Mouse (Mus musculus) hindbrain, embryonic 10.5 days (tissue): ENCODE measurements around the gene Pitpnc1. TPM values are rescaled to one million over a fixed set of nuclear protein-coding genes. Genes with fewer than 3 reads are reported as not detected.

Experiments used
- DNase-seq: peaks from one replicate; pipeline ENCODE4 v3.0.0-alpha.2; 2017; ENCODE audit warnings: low spot score
- H3K27ac ChIP-seq: fragments of 300-500 bp; sonication (generic); 2 replicates; pipeline ENCODE4 v1.5.1; 2016; ENCODE audit warnings: mild to moderate bottlenecking, moderate library complexity
- H3K27me3 ChIP-seq: fragments of 300-500 bp; sonication (generic); 2 replicates; pipeline ENCODE4 v1.6.1; 2016; ENCODE audit warnings: mild to moderate bottlenecking; ENCODE audit not compliant: poor library complexity, insufficient read depth, severe bottlenecking
- H3K36me3 ChIP-seq: fragments of 300-500 bp; sonication (generic); 2 replicates; pipeline ENCODE4 v1.6.1; 2016; ENCODE audit warnings: mild to moderate bottlenecking, moderate library complexity
- H3K4me1 ChIP-seq: fragments of 300-500 bp; sonication (generic); replicated peaks from 2 replicates; pipeline ENCODE4 v1.6.1; 2016; ENCODE audit warnings: mild to moderate bottlenecking
- H3K4me3 ChIP-seq: fragments of 300-500 bp; sonication (generic); 2 replicates; pipeline ENCODE4 v1.5.1; 2016; ENCODE audit warnings: mild to moderate bottlenecking, moderate library complexity
- H3K9me3 ChIP-seq: fragments of 300-500 bp; sonication (generic); 2 replicates; pipeline ENCODE4 v1.6.1; 2016; ENCODE audit warnings: mild to moderate bottlenecking, moderate library complexity
- WGBS: fragments of 180-500 bp; shearing (Covaris S2); methylation state at CpG from one replicate; pipeline ENCODE4 v1.1.7; 2016; 5-methylcytosine and 5-hydroxymethylcytosine counted together
- polyA plus RNA-seq: library from polyadenylated mRNA; unstranded; fragments of >200 nt; fragmentation: Nextera tagmentation; extraction: Ambion mirVana; gene quantifications from 2 replicates; pipeline ENCODE4 v1.2.1, GENCODE M21; 2016

Gene Pitpnc1
- polyA plus RNA-seq, 1 experiment from 2014 or later: 21.9 TPM

DNA sequence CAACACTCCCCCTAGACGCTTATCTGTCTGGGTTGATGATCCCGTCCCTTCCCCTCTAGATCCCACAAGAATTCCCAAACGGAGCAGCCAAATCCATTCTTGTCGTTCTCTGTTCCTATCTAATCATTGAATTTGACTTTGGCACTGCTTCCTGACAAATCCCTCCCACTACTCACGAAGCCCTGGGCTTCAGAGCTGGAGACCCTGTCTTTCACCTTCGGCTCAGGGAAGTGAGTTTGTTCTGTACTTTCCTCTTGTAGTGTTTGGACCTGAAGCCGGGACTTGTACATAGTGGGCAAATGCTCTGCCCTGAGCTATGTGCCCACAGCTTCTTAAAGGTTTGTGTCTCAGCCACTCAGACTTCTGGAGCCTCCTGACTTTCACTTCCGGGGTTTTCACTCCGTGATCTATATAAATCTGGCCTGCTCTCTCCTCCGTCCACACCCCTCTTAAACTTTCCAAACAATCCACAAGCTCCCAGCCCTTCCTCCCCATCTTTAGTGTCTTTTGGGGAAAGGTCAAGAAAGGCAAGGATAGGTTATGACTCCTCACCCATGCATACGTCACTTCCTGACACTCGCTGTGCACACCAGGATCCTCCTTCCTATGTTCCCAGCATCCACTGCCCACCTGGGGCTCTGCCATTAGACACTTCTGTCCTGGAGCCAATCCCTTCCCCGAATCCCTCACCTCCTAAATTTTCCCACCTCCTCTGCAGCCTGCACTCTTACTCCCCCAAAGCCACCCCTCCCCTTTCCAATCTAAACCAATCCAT is 104.4 kb downstream of the Pitpnc1 start:
- Histone ChIP-seq H3K36me3 (no peaks in the 10 kb centered on the region), H3K27me3 (no peaks in the 10 kb centered on the region), H3K4me3 (no peak overlapping the region), H3K9me3 (no peaks in the 10 kb centered on the region), H3K4me1 (peaks cover 14% of the 10 kb centered on the region), H3K27ac (no peak overlapping the region)
- DNase-seq: no peak
- WGBS: 77% methylated on average over 13 of the region's 13 CpGs

DNA sequence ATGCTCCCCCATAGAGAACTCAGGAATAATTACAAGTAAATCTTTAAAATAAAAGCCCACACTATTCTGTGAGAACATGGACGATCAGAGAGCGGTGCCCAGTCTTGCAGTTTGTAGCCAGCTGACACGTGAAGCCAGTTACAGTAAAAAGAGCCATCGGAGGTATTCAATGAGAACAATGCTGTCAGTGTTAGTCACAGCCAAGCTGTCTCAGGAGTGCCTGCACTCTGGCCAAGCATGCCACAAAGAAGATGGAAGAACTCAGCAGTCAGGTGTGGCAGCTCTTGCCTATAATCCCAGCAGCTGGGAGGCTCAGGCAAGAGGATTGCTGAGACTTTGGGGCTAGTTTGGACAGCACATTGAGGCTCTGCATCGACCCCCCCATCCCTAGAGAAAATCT is 111.8 kb downstream of the Pitpnc1 start:
- H3K4me3 ChIP-seq: no peak overlapping the region
- peaks cover 34% of the 10 kb centered on the region for H3K4me1 ChIP-seq
- H3K27ac ChIP-seq: peak overlapping the region; percentile 8; the same call in 1 of the 2 replicates
- no peaks in the 10 kb centered on the region for H3K27me3 ChIP-seq
- WGBS: 79% methylated on average over 5 of the region's 5 CpGs
- no peak for DNase-seq
- no peaks in the 10 kb centered on the region for H3K36me3 ChIP-seq
- no peaks in the 10 kb centered on the region for H3K9me3 ChIP-seq

DNA sequence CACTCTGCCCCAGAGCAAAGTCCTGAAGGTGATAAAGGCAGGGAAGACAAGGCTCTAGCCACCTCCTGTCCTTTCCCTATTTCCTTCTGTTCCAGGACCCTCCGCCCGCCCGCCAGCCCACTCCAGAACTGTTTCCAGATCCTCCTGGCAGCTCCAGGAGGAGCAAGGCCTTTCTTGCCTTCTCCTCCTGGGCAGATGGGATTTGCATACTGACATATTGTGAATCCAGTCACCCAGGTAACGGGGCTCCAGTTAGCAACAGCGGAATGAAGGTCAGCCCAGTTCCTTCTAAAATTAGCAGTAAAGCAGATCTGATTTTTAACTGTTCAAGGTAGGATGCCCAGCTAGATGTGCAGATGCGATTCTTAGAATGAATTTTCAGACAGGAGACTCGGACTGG is 114.3 kb downstream of the Pitpnc1 start:
- no peaks in the 10 kb centered on the region for H3K9me3 ChIP-seq
- WGBS: 67% methylated on average over 7 of the region's 7 CpGs
- no peak for DNase-seq

DNA sequence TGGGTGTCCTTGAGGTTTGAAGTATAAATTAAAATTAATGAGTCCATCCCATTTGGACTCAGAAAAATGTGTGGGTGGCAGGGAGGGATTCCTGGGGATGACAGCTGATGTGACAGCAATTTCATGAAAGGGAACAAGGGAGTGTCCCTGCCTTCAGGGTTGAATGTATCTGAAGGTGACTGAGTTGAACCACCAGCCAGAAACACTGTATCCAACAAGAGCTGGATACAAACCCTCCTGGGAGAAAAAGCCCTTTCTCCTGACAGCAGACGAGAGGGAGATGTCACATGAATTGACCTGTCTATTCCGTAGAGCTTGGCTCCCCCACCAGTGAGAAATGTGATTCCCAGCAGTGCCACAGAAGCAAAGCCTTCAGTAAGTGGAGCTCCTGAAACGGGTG is 115.0 kb downstream of the Pitpnc1 start:
- no peaks in the 10 kb centered on the region for H3K36me3 ChIP-seq
- H3K4me1 ChIP-seq: peaks cover 44% of the 10 kb centered on the region
- no peak overlapping the region for H3K4me3 ChIP-seq
- no peak for DNase-seq
- 54% methylated on average over 3 of the region's 3 CpGs for WGBS
- H3K27ac ChIP-seq: no peak overlapping the region
- H3K27me3 ChIP-seq: no peaks in the 10 kb centered on the region
- H3K9me3 ChIP-seq: no peaks in the 10 kb centered on the region

More for the DNA sequence above, 114.3 kb downstream of the Pitpnc1 start:
- H3K4me1 ChIP-seq: peaks cover 44% of the 10 kb centered on the region
- H3K36me3 ChIP-seq: no peaks in the 10 kb centered on the region
- H3K27me3 ChIP-seq: no peaks in the 10 kb centered on the region
- H3K4me3 ChIP-seq: no peak overlapping the region
- no peak overlapping the region for H3K27ac ChIP-seq

DNA sequence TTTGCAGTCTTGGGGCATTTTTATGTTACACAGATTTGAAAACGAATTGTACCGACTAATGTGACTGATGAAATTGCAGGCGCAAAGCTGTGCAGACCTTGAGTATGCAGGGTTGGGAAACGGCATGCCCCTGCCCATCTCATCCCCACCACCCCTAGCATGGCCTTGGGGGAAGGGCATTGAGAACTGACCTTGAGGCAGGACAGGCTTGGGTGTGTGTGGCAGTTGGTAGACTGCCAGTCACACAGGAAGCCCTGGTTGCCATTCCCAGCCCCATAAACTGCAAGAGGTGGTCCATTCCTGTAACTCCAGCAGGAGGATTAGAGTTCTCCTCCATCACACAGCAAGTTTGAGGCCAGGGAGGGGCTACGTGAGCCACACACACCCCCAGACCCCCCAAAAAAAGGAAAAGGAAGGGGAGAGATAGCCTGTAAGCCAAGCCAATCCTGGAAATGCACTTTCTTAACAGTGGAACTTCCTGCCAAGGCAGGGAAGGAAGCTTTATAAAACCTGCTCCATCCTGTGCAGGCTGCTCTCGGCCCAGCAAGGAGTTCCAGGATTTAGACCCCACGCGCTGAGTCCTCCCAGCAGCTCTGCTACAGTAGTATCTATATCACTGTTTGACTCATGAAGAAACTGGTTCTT is 115.9 kb downstream of the Pitpnc1 start:
- H3K4me1 ChIP-seq: peaks cover 44% of the 10 kb centered on the region
- peak overlapping the region; percentile 46; the same call in 1 of the 2 replicates for H3K27ac ChIP-seq
- no peaks in the 10 kb centered on the region for H3K36me3 ChIP-seq
- no peak for DNase-seq
- 89% methylated on average over 8 of the region's 8 CpGs for WGBS
- H3K4me3 ChIP-seq: no peak overlapping the region
- no peaks in the 10 kb centered on the region for H3K9me3 ChIP-seq
- no peaks in the 10 kb centered on the region for H3K27me3 ChIP-seq

DNA sequence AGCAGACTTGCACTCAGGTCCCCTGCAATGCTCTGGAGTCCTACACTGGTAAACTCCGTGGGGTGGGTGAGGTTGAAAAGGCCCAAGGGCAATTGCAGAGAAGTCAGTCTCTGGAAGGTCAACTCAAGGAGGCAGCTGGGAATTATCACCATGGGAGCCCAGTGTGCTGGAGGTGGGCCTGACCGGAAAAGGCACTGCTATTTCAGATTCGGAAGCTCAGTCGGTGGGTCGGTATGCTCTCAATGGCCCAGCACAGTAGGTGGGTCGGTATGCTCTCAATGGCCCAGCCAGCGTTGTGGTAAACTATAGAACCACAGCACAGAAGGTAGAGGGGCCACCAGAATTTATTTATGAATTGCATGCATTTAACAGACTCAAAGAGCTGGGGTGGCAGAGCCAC is 117.9 kb downstream of the Pitpnc1 start:
- H3K4me3 ChIP-seq: no peak overlapping the region
- DNase-seq: no peak
- no peaks in the 10 kb centered on the region for H3K9me3 ChIP-seq
- WGBS: 9% methylated on average over 7 of the region's 7 CpGs
- H3K4me1 ChIP-seq: peaks cover 36% of the 10 kb centered on the region
- no peaks in the 10 kb centered on the region for H3K27me3 ChIP-seq
- H3K36me3 ChIP-seq: no peaks in the 10 kb centered on the region
- 0 out of 2 replicates have a peak overlapping the region, but pooled peaks have one; percentile 6 for H3K27ac ChIP-seq

DNA sequence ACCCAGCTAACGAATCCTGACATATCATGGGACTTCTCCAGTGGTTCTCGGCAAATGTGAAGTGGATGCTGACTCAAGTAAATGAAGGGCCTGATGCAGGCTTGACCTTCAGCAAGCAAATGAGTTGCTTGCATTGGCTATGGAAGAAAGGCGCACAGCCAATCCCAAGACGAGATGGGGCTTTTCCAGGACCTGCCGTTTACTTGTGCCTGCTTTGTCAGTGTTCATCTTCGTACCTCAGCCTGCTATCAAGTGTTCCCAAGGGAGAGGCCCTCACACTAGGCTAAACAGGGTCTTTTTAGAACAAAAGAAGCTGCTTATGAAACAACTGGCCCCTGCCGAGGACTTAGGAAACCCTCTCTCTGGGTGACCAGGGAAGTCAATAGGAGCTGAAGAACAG is 120.7 kb downstream of the Pitpnc1 start:
- Histone ChIP-seq H3K27me3 (no peaks in the 10 kb centered on the region), H3K4me1 (peaks cover 16% of the 10 kb centered on the region), H3K27ac (no peak overlapping the region), H3K9me3 (no peaks in the 10 kb centered on the region), H3K36me3 (no peaks in the 10 kb centered on the region), H3K4me3 (no peak overlapping the region)
- DNase-seq: no peak
- 88% methylated on average over 7 of the region's 7 CpGs for WGBS

DNA sequence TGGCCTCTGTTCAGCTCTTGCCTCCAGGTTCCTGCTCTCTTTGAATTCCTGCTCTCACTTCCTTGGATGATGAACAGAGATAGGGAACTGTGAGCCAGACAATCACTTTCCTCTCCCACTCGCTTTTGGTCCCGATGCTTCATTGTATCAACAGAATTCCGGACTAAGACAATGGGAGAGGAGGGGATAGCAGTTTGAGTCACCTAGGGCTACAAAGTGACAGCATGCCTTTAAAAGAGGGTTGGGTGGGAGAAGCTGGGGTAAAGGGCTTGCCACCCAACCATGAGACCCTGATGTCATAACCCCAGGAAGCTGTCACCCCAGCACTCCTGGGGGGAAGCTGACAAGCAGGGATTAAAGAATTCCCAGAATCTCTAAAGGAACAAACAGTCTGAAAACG is 127.5 kb downstream of the Pitpnc1 start:
- 77% methylated on average over 4 of the region's 4 CpGs for WGBS
- no peaks in the 10 kb centered on the region for H3K36me3 ChIP-seq
- no peaks in the 10 kb centered on the region for H3K27me3 ChIP-seq
- no peak for DNase-seq
- H3K27ac ChIP-seq: no peak overlapping the region
- no peak overlapping the region for H3K4me3 ChIP-seq
- H3K4me1 ChIP-seq: peaks cover 26% of the 10 kb centered on the region
- no peaks in the 10 kb centered on the region for H3K9me3 ChIP-seq

DNA sequence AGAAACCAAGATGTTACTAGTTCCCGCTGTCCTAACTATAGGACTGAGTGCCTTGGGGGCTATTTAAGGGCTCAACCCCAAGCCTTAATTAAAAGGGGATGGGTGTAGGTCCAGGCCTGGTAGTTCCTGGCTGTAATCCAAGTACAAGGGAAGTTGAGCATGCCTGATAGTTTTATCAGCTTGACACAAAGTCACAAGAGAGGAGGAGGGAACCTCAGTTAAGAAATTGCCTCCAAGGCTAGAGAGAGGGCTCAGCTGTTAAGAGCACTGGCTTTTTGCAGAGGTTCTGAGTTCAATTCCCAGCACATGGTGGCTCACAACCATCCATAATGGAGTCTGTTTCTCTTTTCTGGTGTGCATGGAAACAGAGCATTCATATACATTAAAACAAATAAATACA is 128.1 kb downstream of the Pitpnc1 start:
- WGBS: 82% methylated on average over 1 of the region's 1 CpGs
- Histone ChIP-seq H3K9me3 (no peaks in the 10 kb centered on the region), H3K36me3 (no peaks in the 10 kb centered on the region), H3K27ac (no peak overlapping the region), H3K4me3 (no peak overlapping the region), H3K27me3 (no peaks in the 10 kb centered on the region), H3K4me1 (peaks cover 32% of the 10 kb centered on the region)
- DNase-seq: no peak

DNA sequence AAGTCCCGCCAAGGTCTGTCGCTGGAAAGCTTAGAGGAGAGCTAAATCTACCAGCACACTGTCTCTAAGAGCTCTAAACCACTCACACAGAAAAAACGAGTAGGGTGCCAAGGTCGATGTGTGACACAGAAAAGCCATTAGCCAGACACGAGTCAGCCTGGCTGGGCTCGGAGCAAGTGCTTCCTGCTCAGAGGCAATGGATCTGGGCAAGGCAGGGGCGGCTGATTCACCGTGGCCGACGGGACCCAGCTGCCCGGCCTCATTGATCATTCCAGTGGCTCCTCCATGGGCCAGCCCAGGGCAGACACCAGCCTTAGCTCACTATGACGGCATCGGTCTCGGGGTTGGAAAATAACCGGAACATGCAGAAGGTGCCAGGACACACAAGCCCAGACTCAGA is 129.2 kb downstream of the Pitpnc1 start:
- H3K27me3 ChIP-seq: no peaks in the 10 kb centered on the region
- H3K4me1 ChIP-seq: peaks cover 38% of the 10 kb centered on the region
- peak overlapping the region; percentile 45; the same call in 1 of the 2 replicates for H3K27ac ChIP-seq
- WGBS: 59% methylated on average over 15 of the region's 15 CpGs
- DNase-seq: no peak
- H3K4me3 ChIP-seq: no peak overlapping the region
- H3K36me3 ChIP-seq: no peaks in the 10 kb centered on the region
- H3K9me3 ChIP-seq: no peaks in the 10 kb centered on the region

DNA sequence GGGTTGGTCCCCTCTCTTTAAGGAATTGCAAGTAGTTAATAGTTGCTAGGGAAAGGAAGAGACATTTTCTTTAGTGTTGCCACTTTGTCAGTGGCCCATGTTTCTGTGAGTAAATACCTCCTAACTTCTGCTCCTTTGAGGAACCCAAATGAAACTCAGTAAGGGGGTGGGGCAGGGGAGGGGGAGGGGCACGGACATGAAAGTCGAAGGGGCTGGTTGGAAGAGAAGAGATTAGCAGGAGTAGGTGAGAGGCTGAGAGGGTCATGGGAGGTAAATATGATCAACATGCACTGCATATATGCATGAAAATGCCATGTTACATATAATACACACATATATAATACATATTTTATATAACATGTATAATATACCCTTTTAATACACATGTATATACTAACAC is 129.7 kb downstream of the Pitpnc1 start:
- H3K9me3 ChIP-seq: no peaks in the 10 kb centered on the region

DNA sequence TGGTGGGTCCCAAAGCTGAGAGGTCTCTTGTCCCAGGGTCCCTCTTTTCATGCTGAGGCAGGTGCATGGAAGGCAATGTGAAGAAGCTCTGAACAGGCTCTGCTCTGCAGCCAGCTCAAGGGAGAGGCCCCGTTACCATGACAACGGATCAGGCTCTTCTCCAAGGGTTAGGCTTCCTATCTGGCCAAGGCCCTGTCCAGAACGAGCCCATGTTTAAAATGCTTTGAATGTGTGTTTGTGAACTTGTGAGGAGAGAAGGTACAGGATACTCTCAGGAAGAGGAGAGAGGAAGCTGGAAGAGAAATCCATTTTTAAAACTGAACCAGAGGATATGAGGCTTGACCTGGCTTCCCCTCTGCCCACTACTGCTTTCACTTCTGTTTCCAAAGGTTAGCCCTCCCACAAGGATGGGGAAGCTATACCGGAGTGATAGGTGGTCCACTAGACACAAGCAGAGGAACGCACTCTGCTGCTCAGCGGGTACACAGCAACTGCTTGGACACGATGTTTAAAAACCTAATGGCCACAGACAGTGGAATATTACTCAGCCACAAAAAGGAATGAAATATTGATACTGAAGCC is 131.2 kb downstream of the Pitpnc1 start:
- Histone ChIP-seq H3K4me3 (no peak overlapping the region), H3K9me3 (no peaks in the 10 kb centered on the region), H3K27me3 (no peaks in the 10 kb centered on the region), H3K27ac (no peak overlapping the region), H3K4me1 (peaks cover 45% of the 10 kb centered on the region), H3K36me3 (peaks cover 13% of the 10 kb centered on the region)
- DNase-seq: no peak
- 81% methylated on average over 7 of the region's 7 CpGs for WGBS

More for the DNA sequence above, 129.7 kb downstream of the Pitpnc1 start:
- H3K4me3 ChIP-seq: no peak overlapping the region
- DNase-seq: no peak
- H3K27me3 ChIP-seq: no peaks in the 10 kb centered on the region
- H3K27ac ChIP-seq: no peak overlapping the region
- 33% methylated on average over 2 of the region's 2 CpGs for whole genome bisulfite sequencing
- H3K36me3 ChIP-seq: no peaks in the 10 kb centered on the region
- H3K4me1 ChIP-seq: peaks cover 39% of the 10 kb centered on the region
